Mouse (Mus musculus): Measurements from ENCODE around the gene Tprn.

DNA sequence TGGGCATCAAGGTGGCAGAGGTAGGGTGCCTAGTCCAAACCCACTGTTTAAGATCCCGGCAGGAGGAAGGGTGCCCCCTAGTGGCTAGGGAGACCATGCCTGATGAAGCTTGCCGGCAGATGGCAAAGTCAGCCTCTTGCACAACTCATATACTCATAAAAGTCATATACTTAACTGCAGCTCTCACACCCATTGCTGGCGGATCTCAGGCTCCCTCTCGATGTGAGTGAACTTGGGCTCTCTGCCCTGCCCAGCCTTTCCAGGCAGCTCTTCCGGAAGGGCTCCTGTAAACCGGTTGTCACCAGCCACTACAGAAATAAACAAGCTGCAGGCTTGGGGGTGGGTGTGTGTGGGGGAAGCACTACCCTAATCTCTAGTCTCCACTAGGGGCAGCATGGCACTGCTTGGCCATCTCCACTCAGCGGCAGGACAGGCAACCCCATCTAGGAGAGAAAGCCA, 34.0 kb upstream of the Tprn start:
- no peak for TF ChIP-seq GATA1 (IDR thresholded peaks at IDR 0.05; ENCODE audit: borderline replicate concordance, low read length)
- no peak for TF ChIP-seq FLI1 (IDR thresholded peaks at IDR 0.05; ENCODE audit: low read length)

All from megakaryocyte, embryonic 14.5 days (primary cell).